8 mouse cellular contexts compared by ENCODE assay signal in the genomic region with DNA sequence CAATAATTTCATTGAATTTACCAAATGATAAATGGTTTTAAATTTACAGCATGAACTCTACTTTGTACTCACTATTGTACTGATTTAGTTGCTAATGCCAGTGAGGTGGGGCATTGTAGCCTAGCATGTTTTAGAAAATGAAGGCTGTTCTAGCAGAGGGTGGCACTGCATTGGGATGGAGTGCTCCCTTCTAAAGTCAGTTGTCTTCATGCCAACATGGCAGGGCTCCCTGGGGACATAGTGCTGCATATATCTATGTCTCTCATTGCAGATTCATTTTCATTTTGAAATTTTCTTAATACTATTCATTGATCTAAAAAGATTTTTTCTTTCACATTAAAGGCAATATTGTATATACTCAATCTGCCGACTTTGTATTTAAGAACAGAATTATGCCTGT.
"Had no signal": no experiment of that assay in that cellular context is flagged by ENCODE, and none has a peak within 500 bp of the region (broad histone marks: within the 10 kb centered on the region; RNA-seq: fewer than 3 reads in every experiment).

No protein-coding gene starts in this region.

- DNase-seq: liver, postnatal 0 days; lung, adult 2 months; lung, postnatal 14 days; lung, postnatal 36 days; right cerebral cortex, postnatal 14 days; thymus, adult 2 months; thymus, postnatal 25 days; thymus, postnatal 4 days had no signal
